Mouse (Mus musculus) midbrain, embryonic 15.5 days (tissue): ENCODE data around the gene Sdk1. TPM values are rescaled to one million over a fixed set of nuclear protein-coding genes. Genes with fewer than 3 reads are reported as not detected.

Experiments used
- ATAC-seq: fragments of 200-750 bp; cut with Nextera tagmentation; replicated peaks from 2 replicates; pipeline ENCODE4 v1.8.0; 2017; ENCODE audit warnings: moderate TSS enrichment
- H3K27ac ChIP-seq: fragments of 300-500 bp; sonication (generic); 2 replicates; pipeline ENCODE4 v1.5.1; 2015; ENCODE audit warnings: mild to moderate bottlenecking, inconsistent platforms
- H3K27me3 ChIP-seq: fragments of 300-500 bp; sonication (generic); replicated peaks from 2 replicates; pipeline ENCODE4 v1.6.1; 2015; ENCODE audit warnings: inconsistent platforms
- H3K36me3 ChIP-seq: fragments of 300-500 bp; sonication (generic); replicated peaks from 2 replicates; pipeline ENCODE4 v1.6.1; 2015; ENCODE audit warnings: inconsistent platforms
- H3K4me1 ChIP-seq: fragments of 300-500 bp; sonication (generic); 2 replicates; pipeline ENCODE4 v1.6.1; 2015; ENCODE audit warnings: inconsistent platforms
- H3K4me2 ChIP-seq: fragments of 300-500 bp; sonication (generic); 2 replicates; pipeline ENCODE4 v1.6.1; 2015; ENCODE audit warnings: inconsistent platforms, mild to moderate bottlenecking, moderate library complexity
- H3K4me3 ChIP-seq: fragments of 300-500 bp; sonication (generic); 2 replicates; pipeline ENCODE4 v1.5.1; 2015; ENCODE audit warnings: mild to moderate bottlenecking, inconsistent platforms
- H3K9ac ChIP-seq: fragments of 300-500 bp; sonication (generic); 2 replicates; pipeline ENCODE4 v1.6.1; 2015; ENCODE audit warnings: mild to moderate bottlenecking, inconsistent platforms
- H3K9me3 ChIP-seq: fragments of 300-500 bp; sonication (generic); 2 replicates; pipeline ENCODE4 v1.6.1; 2016; ENCODE audit warnings: inconsistent platforms
- WGBS: fragments of 180-500 bp; shearing (Covaris S2); methylation state at CpG from one replicate; pipeline ENCODE4 v1.1.7; 2015; ENCODE audit warnings: mixed read lengths; 5-methylcytosine and 5-hydroxymethylcytosine counted together
- polyA plus RNA-seq: library from polyadenylated mRNA; unstranded; fragments of >200 nt; fragmentation: Nextera tagmentation; extraction: Ambion mirVana; gene quantifications from 2 replicates; pipeline ENCODE4 v1.2.1, GENCODE M21; 2015

The Sdk1 gene
- polyA plus RNA-seq, 1 experiment from 2014 or later = 3.1 TPM

DNA sequence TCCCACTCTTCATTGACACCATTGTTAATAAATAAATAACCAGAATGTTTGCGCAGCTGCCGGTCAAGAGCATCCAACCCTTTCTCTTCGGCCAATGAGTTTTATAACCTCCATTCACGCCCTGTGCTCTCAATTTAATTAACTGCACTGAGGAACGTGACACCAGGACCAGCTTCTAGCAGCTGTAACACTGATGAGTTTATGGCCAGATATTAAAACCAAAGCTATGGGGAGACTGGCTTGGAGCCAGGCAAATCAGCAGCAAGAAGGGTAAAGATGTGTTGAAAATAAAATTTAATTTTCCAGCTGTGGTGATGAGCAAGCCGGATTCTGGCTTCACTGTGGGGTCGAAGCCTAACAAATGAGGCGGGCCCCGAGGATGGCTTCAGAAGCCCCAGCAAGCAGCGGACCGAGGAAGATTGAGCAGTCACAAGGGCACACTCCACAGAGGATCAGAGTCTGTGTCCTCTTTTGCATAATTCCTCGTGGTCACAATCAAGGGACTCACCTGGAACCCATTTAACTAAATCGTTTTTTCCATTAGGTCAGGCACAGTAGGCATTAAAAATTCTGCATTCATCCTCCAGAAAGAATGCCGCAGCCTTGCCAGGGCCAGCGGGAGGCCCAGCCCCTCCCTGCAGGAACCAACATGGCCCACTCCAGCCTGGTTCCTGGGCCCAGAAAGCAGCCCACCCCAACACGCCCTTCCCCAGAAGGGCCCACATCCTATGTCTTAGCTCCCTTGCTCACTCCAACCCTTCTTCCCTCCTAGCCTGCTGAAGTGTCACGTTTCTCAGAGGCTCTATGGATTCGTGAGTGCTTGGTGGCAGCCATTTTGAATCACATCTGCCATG is 987.9 kb downstream of the Sdk1 start:
- H3K27me3 ChIP-seq = no peaks in the 10 kb centered on the region
- H3K36me3 ChIP-seq = no peaks in the 10 kb centered on the region
- H3K4me2 ChIP-seq = no peak overlapping the region
- 61% methylated on average over 18 of the region's 18 CpGs for whole genome bisulfite sequencing
- no peak for ATAC-seq
- no peak overlapping the region for H3K9ac ChIP-seq
- H3K4me3 ChIP-seq = no peak overlapping the region
- H3K27ac ChIP-seq = no peak overlapping the region
- no peaks in the 10 kb centered on the region for H3K9me3 ChIP-seq
- 0 out of 2 replicates have a peak, but pooled peaks cover 3% of the 10 kb centered on the region for H3K4me1 ChIP-seq

DNA sequence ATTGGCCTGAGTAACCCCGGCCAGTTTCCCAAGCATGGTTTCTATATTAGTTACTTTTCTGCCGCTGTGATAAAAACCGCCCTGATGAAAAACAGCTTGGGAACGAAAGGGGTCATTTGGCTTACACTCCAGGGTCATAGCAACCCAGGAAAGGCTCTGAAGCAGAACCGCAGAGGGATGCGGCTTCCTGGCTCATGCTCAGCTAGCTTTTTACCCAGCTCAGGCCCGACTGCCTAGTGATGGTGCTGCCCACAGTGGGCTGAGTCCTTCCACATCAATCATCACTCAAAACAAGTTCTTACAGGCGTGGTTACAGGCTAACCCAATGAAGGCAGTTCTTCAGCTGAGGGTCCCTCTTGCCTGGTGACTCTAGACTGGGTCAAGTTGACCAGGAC is 988.5 kb downstream of the Sdk1 start:
- Histone ChIP-seq H3K27ac (no peak overlapping the region), H3K9ac (no peak overlapping the region), H3K4me1 (0 out of 2 replicates have a peak, but pooled peaks cover 3% of the 10 kb centered on the region), H3K4me3 (no peak overlapping the region), H3K27me3 (no peaks in the 10 kb centered on the region), H3K9me3 (no peaks in the 10 kb centered on the region), H3K36me3 (no peaks in the 10 kb centered on the region), H3K4me2 (no peak overlapping the region)
- 85% methylated on average over 8 of the region's 8 CpGs for WGBS
- ATAC-seq = no peak

DNA sequence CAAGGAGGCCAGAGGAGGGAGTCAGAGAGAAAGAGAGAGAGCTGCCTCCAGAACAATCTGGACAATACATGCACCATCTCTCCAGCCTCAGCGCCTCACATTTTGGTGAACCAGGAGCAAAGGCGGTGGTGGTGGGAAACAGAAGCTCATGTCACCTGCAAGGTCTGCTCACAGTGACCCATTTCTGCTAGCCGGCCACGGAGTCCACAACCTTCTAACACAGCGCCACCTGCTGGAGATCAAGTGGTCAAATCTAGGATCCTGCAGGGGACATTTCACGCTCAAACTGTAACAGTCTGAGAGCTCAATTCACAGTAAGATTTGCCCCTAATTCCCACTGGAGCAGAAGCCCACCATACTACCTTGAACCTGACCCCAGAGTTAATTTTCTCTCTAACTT is 999.0 kb downstream of the Sdk1 start:
- Histone ChIP-seq H3K36me3 (no peaks in the 10 kb centered on the region), H3K4me2 (no peak overlapping the region), H3K27me3 (no peaks in the 10 kb centered on the region), H3K9me3 (no peaks in the 10 kb centered on the region), H3K27ac (no peak overlapping the region), H3K4me1 (no peaks in the 10 kb centered on the region), H3K9ac (no peak overlapping the region), H3K4me3 (no peak overlapping the region)
- no peak for ATAC-seq
- 95% methylated on average over 6 of the region's 6 CpGs for WGBS

DNA sequence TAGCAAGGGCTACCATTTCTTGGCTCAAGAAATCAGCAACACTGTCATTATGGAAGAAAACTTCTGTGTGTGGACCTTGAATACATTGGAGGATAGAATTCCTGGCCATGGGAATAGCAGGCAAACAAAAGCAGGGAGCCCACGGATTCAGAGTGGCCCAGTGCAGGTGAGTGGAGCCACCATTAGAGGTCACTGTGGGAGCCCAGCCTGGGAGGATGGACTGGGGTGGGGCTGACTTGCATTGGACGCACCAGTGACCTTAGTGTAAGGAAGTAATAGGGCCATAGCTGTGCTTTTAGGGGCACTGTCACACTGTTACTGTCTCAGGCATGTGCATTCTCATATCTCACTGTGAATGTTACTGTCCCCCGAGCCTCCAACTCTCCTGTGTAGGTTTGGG is 1001.3 kb downstream of the Sdk1 start:
- no peak for ATAC-seq
- Histone ChIP-seq H3K4me3 (no peak overlapping the region), H3K27me3 (no peaks in the 10 kb centered on the region), H3K4me1 (no peaks in the 10 kb centered on the region), H3K27ac (no peak overlapping the region), H3K4me2 (no peak overlapping the region), H3K36me3 (no peaks in the 10 kb centered on the region), H3K9me3 (no peaks in the 10 kb centered on the region), H3K9ac (no peak overlapping the region)
- WGBS = 59% methylated on average over 3 of the region's 3 CpGs

DNA sequence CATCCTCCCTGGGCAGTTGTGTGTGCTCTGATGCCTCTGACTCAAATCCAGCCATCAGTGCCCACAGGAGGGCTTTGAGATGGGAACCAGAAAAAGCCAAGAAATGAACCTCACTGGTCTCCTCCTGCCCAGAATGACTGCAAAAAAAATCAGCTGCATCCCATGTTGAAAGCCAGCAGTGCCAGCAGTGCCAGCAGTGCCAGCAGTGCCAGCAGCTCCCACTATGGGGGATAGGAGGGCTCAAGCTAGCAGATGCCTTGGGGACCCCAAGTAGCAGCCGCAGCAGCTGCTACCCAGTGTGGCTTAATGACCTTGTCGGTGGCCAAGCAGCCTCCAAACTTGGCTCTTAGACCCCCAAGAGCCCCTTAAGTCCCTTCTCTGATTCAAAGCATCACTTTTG is 1001.8 kb downstream of the Sdk1 start:
- H3K27me3 ChIP-seq = no peaks in the 10 kb centered on the region
- no peak overlapping the region for H3K27ac ChIP-seq
- no peak overlapping the region for H3K9ac ChIP-seq
- H3K4me1 ChIP-seq = no peaks in the 10 kb centered on the region
- H3K36me3 ChIP-seq = no peaks in the 10 kb centered on the region
- H3K4me3 ChIP-seq = no peak overlapping the region
- no peaks in the 10 kb centered on the region for H3K9me3 ChIP-seq
- H3K4me2 ChIP-seq = no peak overlapping the region
- no peak for ATAC-seq
- WGBS = 83% methylated on average over 2 of the region's 2 CpGs

DNA sequence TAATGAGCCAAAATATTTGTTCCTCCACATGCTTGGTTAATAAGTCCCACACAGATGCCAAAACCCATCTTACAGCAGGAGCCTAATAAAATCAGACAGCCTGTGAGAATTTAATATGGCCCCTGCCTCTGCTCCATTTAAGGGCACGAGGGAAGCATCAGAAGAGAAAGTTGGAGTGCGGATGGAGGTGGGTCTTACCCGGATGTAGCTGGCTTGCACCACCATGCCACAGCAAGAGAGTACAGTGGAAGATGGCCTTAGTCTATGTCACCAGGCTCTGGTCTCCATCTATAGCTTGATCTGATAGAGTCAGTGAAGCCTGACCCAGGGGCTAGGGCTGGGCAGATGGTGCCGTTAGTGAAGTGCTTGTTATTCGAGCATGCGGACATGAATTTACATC is 1014.9 kb downstream of the Sdk1 start:
- Histone ChIP-seq H3K9me3 (no peaks in the 10 kb centered on the region), H3K9ac (no peak overlapping the region), H3K36me3 (no peaks in the 10 kb centered on the region), H3K27me3 (no peaks in the 10 kb centered on the region), H3K4me1 (no peaks in the 10 kb centered on the region; the same call in 1 of the 2 replicates), H3K4me2 (no peak overlapping the region), H3K27ac (no peak overlapping the region), H3K4me3 (no peak overlapping the region)
- ATAC-seq = no peak
- 68% methylated on average over 6 of the region's 6 CpGs for WGBS

DNA sequence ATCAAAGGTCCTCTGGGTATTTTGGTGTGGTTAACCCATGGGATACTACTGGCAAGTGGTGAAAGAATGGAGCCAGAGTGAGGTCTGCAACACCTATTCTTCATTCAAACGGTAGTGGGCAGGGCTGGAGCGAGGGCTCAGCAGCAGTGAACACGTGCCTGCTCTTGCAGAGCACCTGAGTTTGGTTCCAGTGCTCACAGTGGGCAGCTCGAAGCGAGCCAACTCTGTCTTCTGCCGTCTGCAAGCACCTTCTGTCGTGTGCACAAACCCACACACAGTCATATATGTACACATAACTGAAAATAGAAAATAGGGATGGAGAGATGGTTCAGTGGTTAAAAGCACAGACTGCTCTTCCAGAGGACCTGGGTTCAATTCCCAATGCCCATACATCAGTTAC is 1017.4 kb downstream of the Sdk1 start:
- 86% methylated on average over 7 of the region's 7 CpGs for WGBS
- no peaks in the 10 kb centered on the region; the same call in 1 of the 2 replicates for H3K4me1 ChIP-seq
- ATAC-seq = no peak
- H3K27me3 ChIP-seq = no peaks in the 10 kb centered on the region
- no peaks in the 10 kb centered on the region for H3K9me3 ChIP-seq
- no peak overlapping the region for H3K27ac ChIP-seq
- no peak overlapping the region for H3K4me2 ChIP-seq
- no peaks in the 10 kb centered on the region for H3K36me3 ChIP-seq
- no peak overlapping the region for H3K9ac ChIP-seq
- H3K4me3 ChIP-seq = no peak overlapping the region

DNA sequence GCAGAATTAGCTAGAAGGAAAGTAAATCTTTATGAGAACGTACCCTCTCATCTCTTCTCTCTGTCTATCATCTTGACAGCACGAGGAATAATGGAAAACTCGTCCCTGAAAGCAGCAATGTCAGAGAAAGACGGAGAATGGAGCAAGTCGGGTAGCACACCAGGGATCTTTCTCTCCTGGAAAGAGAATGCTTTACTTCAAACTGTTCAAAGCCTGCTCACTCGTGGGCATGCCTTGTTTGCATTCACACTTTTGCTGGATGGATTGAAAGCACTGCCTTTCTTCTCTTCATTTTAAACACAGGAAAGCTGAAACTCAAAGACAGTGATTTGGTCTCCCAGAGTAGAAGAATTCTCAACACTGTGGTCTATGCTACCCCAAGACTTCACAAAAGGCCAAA is 1020.8 kb downstream of the Sdk1 start:
- Histone ChIP-seq H3K9me3 (peaks cover 4% of the 10 kb centered on the region; the same call in 1 of the 2 replicates), H3K27me3 (no peaks in the 10 kb centered on the region), H3K4me2 (no peak overlapping the region), H3K36me3 (no peaks in the 10 kb centered on the region), H3K4me3 (no peak overlapping the region), H3K4me1 (no peaks in the 10 kb centered on the region), H3K9ac (no peak overlapping the region), H3K27ac (no peak overlapping the region)
- ATAC-seq = no peak
- WGBS = 41% methylated on average over 6 of the region's 6 CpGs

Other genes with a start within 250 kb of the Sdk1 start
- 0.17 and 0.19 TPM in 2 replicates for gene Card11, start 240.9 kb upstream of the Sdk1 start, polyA plus RNA-seq